In genomic region chr1:107350392-107350791, GRCm38 (mm10) we compare ENCODE assay signal across 27 mouse cellular contexts. TPM values are rescaled to one million over a fixed set of nuclear protein-coding genes. Genes with fewer than 3 reads are reported as not detected.
A peak's percentile ranks its signal among the peaks of the same experiment; 100 is the strongest.
DNase-seq lines count a peak whose midpoint lies in the region; ATAC-seq lines count a peak whose summit lies in the region.
"Had no signal": no experiment of that assay in that cellular context is flagged by ENCODE, and none has a peak within 500 bp of the region (broad histone marks: within the 10 kb centered on the region; RNA-seq: fewer than 3 reads in every experiment).

No protein-coding gene starts in this region.

- peak; percentile 50; the same call in 1 of the 2 replicates for ATAC-seq in common myeloid progenitor, adult 5-6 weeks (replicated peaks; ENCODE audit: low read depth, poor library complexity, severe bottlenecking)
- peak; percentile 72 for ATAC-seq in megakaryocyte, adult 5-6 weeks (ENCODE audit: poor library complexity, severe bottlenecking)
- no peak for ATAC-seq in inflammation-experienced regulatory T-cells, adult 6 months
- ATAC-seq in cerebellum, adult (ENCODE audit: insufficient number of reproducible peaks, low FRiP score, low TSS enrichment), result no peak
- ATAC-seq: activated CD4-positive, CD25-positive, alpha-beta regulatory T cell, adult 4 months; CD4-positive, CD25-positive, alpha-beta regulatory T cell, adult 4 months; forebrain, embryonic 14.5 days; forebrain, embryonic 16.5 days; Patski had no signal

- peak; percentile 5 for DNase-seq in 416B (ENCODE audit: low read depth)
- DNase-seq in kidney, postnatal 25 days, result no peak
- DNase-seq: adrenal gland, adult 8-10 months; adrenal gland, postnatal 14 days; adrenal gland, postnatal 36 days; B cell, adult 2 months; cerebellum, adult 11 months; cerebellum, adult 18-20 months; cerebellum, adult 8-10 months; embryo, embryonic 11 days had no signal

RNA-seq across cellular contexts. Expression of gene Serpinb11, which starts 10.6 kb away (rescaled TPM):
- not detected in 2 replicates for total RNA-seq in common myeloid progenitor, adult 5-6 weeks (2017)
- total RNA-seq in megakaryocyte, adult 5-6 weeks (2015), result not detected in 2 replicates
- not detected in 2 replicates for total RNA-seq in megakaryocyte, adult 5-6 weeks (2017)
- not detected for polyA plus RNA-seq in inflammation-experienced regulatory T-cells, adult 6 months (2017; shearing (Covaris generic))
- total RNA-seq: adrenal gland, adult 18-20 months; adrenal gland, adult 8-10 months; adrenal gland, postnatal 14 days; adrenal gland, postnatal 36 days; CH12.LX; G1E had no signal
- polyA plus RNA-seq: activated CD4-positive, CD25-positive, alpha-beta regulatory T cell, adult 4 months; CD4-positive, CD25-positive, alpha-beta regulatory T cell, adult 4 months; embryonic facial prominence, embryonic 12.5 days; erythroblast, embryonic 14.5 days; forebrain, embryonic 10.5 days; forebrain, embryonic 12.5 days; forebrain, embryonic 14.5 days; forebrain, embryonic 16.5 days; frontal cortex, adult 2 months; G1E; Patski had no signal

RNA-seq across cellular contexts. Expression of gene Serpinb7, which starts 49.1 kb away (rescaled TPM):
- not detected in 2 replicates for total RNA-seq in common myeloid progenitor, adult 5-6 weeks (2017)
- not detected in 2 replicates for total RNA-seq in megakaryocyte, adult 5-6 weeks (2015)
- total RNA-seq in megakaryocyte, adult 5-6 weeks (2017), result not detected in 2 replicates
- polyA plus RNA-seq in inflammation-experienced regulatory T-cells, adult 6 months (2017; shearing (Covaris generic)), result not detected
- total RNA-seq: adrenal gland, adult 18-20 months; adrenal gland, adult 8-10 months; adrenal gland, postnatal 14 days; adrenal gland, postnatal 36 days; G1E had no signal
- polyA plus RNA-seq: activated CD4-positive, CD25-positive, alpha-beta regulatory T cell, adult 4 months; CD4-positive, CD25-positive, alpha-beta regulatory T cell, adult 4 months; erythroblast, embryonic 14.5 days; forebrain, embryonic 10.5 days; forebrain, embryonic 12.5 days; forebrain, embryonic 14.5 days; forebrain, embryonic 16.5 days; G1E had no signal

Comparison
In these comparisons a context has a peak if more than half of its experiments do, and no peak if none do; other contexts are left out.
1. ATAC-seq: peak in common myeloid progenitor, adult 5-6 weeks (single experiment) and megakaryocyte, adult 5-6 weeks (single experiment); none in inflammation-experienced regulatory T-cells, adult 6 months (single experiment) and cerebellum, adult (single experiment).